Mouse (Mus musculus) spleen, adult 2 months (tissue): ENCODE results near the gene Haao.

ENCODE experiments used
- CTCF ChIP-seq: fragments of 200-500 bp; IDR thresholded peaks from 2 replicates; pipeline ENCODE4 v1.5.1; 2011; ENCODE audit warnings: mild to moderate bottlenecking, inconsistent platforms; ENCODE audit not compliant: insufficient read depth, insufficient read length, insufficient replicate concordance; ENCODE audit errors: extremely low read depth
- POLR2A ChIP-seq: fragments of 200-500 bp; IDR thresholded peaks from 2 replicates; pipeline ENCODE4 v1.6.1; 2011; ENCODE audit warnings: low read depth, low read length, inconsistent platforms

DNA sequence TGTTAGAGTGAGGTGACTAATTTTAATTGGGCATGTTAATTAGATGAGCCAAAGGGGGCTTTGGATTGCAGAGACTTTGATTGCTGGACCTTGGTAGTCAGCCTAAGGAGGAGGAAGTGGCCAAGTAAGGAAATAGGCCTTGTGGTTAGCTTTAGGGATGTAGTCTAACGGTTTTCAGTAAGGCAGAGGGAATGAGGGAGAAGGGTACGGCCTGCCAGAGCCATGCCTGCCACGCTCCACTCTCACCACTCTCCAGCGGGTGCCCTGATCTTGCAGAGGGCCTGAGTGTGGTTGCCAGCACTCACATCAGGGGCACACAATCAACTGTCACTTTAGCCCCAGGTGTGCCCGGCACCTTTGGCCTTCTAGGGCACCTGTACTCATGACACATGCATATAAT, 57.6 kb downstream of the Haao start:
- TF ChIP-seq CTCF (no peak), POLR2A (no peak)
